Comparison of ENCODE assay signal across 10 mouse cellular contexts in the genomic region with DNA sequence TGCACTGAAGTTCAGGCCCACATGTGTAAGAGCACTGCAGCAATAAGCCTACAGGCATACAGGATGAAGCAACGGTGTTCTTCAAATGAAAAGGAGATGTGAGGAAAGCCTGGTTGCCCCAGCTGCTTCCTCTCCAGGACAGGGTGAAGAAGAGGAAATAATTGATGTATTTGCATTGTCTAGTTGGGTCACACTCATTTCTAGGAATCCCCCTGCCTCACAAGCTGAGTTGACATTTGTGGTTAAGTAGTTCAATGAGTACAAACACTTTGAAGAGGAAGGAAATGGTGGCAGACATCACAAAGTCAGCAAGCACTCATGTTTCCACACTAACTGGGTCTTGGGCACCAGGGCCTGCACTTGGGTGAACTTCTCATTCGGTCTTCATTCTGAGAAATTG.
A peak's percentile ranks its signal among the peaks of the same experiment; 100 is the strongest.
DNase-seq lines count a peak whose midpoint lies in the region; ATAC-seq and TF ChIP-seq lines count a peak whose summit lies in the region.
"Had no signal": no experiment of that assay in that cellular context is flagged by ENCODE, and none has a peak within 500 bp of the region (broad histone marks: within the 10 kb centered on the region; RNA-seq: fewer than 3 reads in every experiment).

No protein-coding gene starts in this region.

- no peak overlapping the region for H3K4me3 ChIP-seq in embryonic facial prominence, embryonic 14.5 days (ENCODE audit: low read depth, low read length)
- H3K4me3 ChIP-seq in embryonic facial prominence, embryonic 10.5 days: no peak overlapping the region
- H3K4me3 ChIP-seq in liver, postnatal 0 days (ENCODE audit: low read depth, low read length): no peak overlapping the region
- no peak overlapping the region for H3K4me3 ChIP-seq in forebrain, embryonic 16.5 days (replicated peaks; ENCODE audit: low read length)
- H3K4me3 ChIP-seq: embryonic facial prominence, embryonic 15.5 days; neural tube, embryonic 15.5 days had no signal

- H3K27ac ChIP-seq in embryonic facial prominence, embryonic 14.5 days (replicated peaks; ENCODE audit: low read depth, low read length): no peak overlapping the region
- H3K27ac ChIP-seq in embryonic facial prominence, embryonic 10.5 days (replicated peaks): no peak overlapping the region
- H3K27ac ChIP-seq in liver, postnatal 0 days (ENCODE audit: low read depth): no peak overlapping the region
- no peak overlapping the region for H3K27ac ChIP-seq in forebrain, embryonic 16.5 days (ENCODE audit: low read length)
- H3K27ac ChIP-seq: embryonic facial prominence, embryonic 15.5 days; neural tube, embryonic 15.5 days had no signal

- ATAC-seq in embryonic facial prominence, embryonic 14.5 days (ENCODE audit: low read depth): no peak
- ATAC-seq in CD4-positive, CD25-positive, alpha-beta regulatory T cell, adult 4 months: peak; percentile 93
- ATAC-seq in liver, postnatal 0 days: peak; percentile 83
- ATAC-seq in forebrain, embryonic 16.5 days: no peak

- no peak for TF ChIP-seq CTCF in liver, postnatal 0 days (IDR thresholded peaks at IDR 0.05; ENCODE audit: low read depth)

- no peak overlapping the region for H3K4me2 ChIP-seq in embryonic facial prominence, embryonic 14.5 days (ENCODE audit: low read depth, low read length)
- no peak overlapping the region for H3K4me2 ChIP-seq in liver, postnatal 0 days (ENCODE audit: low read depth, low read length)
- H3K4me2 ChIP-seq in forebrain, embryonic 16.5 days (ENCODE audit: low read length): no peak overlapping the region
- H3K4me2 ChIP-seq: embryonic facial prominence, embryonic 15.5 days; neural tube, embryonic 15.5 days had no signal

- TF ChIP-seq EP300 in liver, postnatal 0 days (IDR thresholded peaks at IDR 0.05; ENCODE audit: low read depth): peak; percentile 69; the same call in 1 of the 2 replicates

- H3K27me3 ChIP-seq in embryonic facial prominence, embryonic 14.5 days (replicated peaks; ENCODE audit: control insufficient read depth, insufficient read depth, low read length): no peaks in the 10 kb centered on the region
- no peaks in the 10 kb centered on the region for H3K27me3 ChIP-seq in embryonic facial prominence, embryonic 10.5 days (replicated peaks; ENCODE audit: low read depth, poor library complexity, severe bottlenecking)
- no peaks in the 10 kb centered on the region for H3K27me3 ChIP-seq in liver, postnatal 0 days (ENCODE audit: insufficient read depth, low read length)
- H3K27me3 ChIP-seq in forebrain, embryonic 16.5 days (replicated peaks; ENCODE audit: control insufficient read depth, insufficient read depth, low read length): no peaks in the 10 kb centered on the region
- H3K27me3 ChIP-seq: embryonic facial prominence, embryonic 15.5 days; neural tube, embryonic 15.5 days had no signal

- H3K36me3 ChIP-seq in embryonic facial prominence, embryonic 14.5 days (ENCODE audit: control insufficient read depth, insufficient read depth, low read length): no peaks in the 10 kb centered on the region
- H3K36me3 ChIP-seq in embryonic facial prominence, embryonic 10.5 days (replicated peaks): no peaks in the 10 kb centered on the region
- no peaks in the 10 kb centered on the region for H3K36me3 ChIP-seq in liver, postnatal 0 days (replicated peaks; ENCODE audit: insufficient read depth, low read length)
- no peaks in the 10 kb centered on the region for H3K36me3 ChIP-seq in forebrain, embryonic 16.5 days (ENCODE audit: control insufficient read depth, insufficient read depth)
- H3K36me3 ChIP-seq: embryonic facial prominence, embryonic 15.5 days; neural tube, embryonic 15.5 days had no signal

- 69% methylated on average over 2 of the region's 2 CpGs for WGBS in embryonic facial prominence, embryonic 14.5 days
- WGBS in embryonic facial prominence, embryonic 10.5 days: 84% methylated on average over 2 of the region's 2 CpGs
- 26% methylated on average over 2 of the region's 2 CpGs for whole genome bisulfite sequencing in liver, postnatal 0 days (ENCODE audit: insufficient replicate concordance)
- 86% methylated on average over 2 of the region's 2 CpGs for WGBS in forebrain, embryonic 16.5 days

- peak; percentile 8 for DNase-seq in embryonic facial prominence, embryonic 14.5 days (ENCODE audit: low spot score)
- DNase-seq in embryonic facial prominence, embryonic 10.5 days (ENCODE audit: low spot score): no peak
- peak; percentile 58 for DNase-seq in liver, postnatal 0 days
- peak; percentile 8 to 24 for DNase-seq in spleen, adult 18-20 months
- DNase-seq in cerebellum, postnatal 25 days: no peak
- no peak for DNase-seq in cerebellum, adult 18-20 months

- no peaks in the 10 kb centered on the region for H3K4me1 ChIP-seq in embryonic facial prominence, embryonic 14.5 days (ENCODE audit: control insufficient read depth, insufficient read depth, low read length)
- no peaks in the 10 kb centered on the region for H3K4me1 ChIP-seq in embryonic facial prominence, embryonic 10.5 days
- no peaks in the 10 kb centered on the region for H3K4me1 ChIP-seq in liver, postnatal 0 days (ENCODE audit: insufficient read depth)
- H3K4me1 ChIP-seq in forebrain, embryonic 16.5 days (replicated peaks; ENCODE audit: control insufficient read depth, insufficient read depth, low read length): no peaks in the 10 kb centered on the region
- H3K4me1 ChIP-seq: embryonic facial prominence, embryonic 15.5 days; neural tube, embryonic 15.5 days had no signal

- H3K9ac ChIP-seq in embryonic facial prominence, embryonic 14.5 days (ENCODE audit: low read depth, low read length): no peak overlapping the region
- no peak overlapping the region for H3K9ac ChIP-seq in liver, postnatal 0 days (replicated peaks)
- no peak overlapping the region for H3K9ac ChIP-seq in forebrain, embryonic 16.5 days (replicated peaks; ENCODE audit: low read depth, low read length)
- H3K9ac ChIP-seq: embryonic facial prominence, embryonic 15.5 days; neural tube, embryonic 15.5 days had no signal

- no peaks in the 10 kb centered on the region for H3K9me3 ChIP-seq in embryonic facial prominence, embryonic 14.5 days (ENCODE audit: control insufficient read depth, low read length)
- H3K9me3 ChIP-seq in embryonic facial prominence, embryonic 10.5 days: no peaks in the 10 kb centered on the region
- H3K9me3 ChIP-seq in liver, postnatal 0 days (ENCODE audit: low read length): no peaks in the 10 kb centered on the region
- H3K9me3 ChIP-seq in forebrain, embryonic 16.5 days (ENCODE audit: control insufficient read depth, low read length): no peaks in the 10 kb centered on the region
- H3K9me3 ChIP-seq: embryonic facial prominence, embryonic 15.5 days; neural tube, embryonic 15.5 days had no signal

Comparison
In these comparisons a context has a peak if more than half of its experiments do, and no peak if none do; other contexts are left out.
1. DNase-seq: peak in embryonic facial prominence, embryonic 14.5 days (single experiment), liver, postnatal 0 days (single experiment) and spleen, adult 18-20 months (2 of 2); none in embryonic facial prominence, embryonic 10.5 days (single experiment), cerebellum, postnatal 25 days (0 of 2) and cerebellum, adult 18-20 months (0 of 2).
2. ATAC-seq: peak in CD4-positive, CD25-positive, alpha-beta regulatory T cell, adult 4 months (single experiment) and liver, postnatal 0 days (single experiment); none in embryonic facial prominence, embryonic 14.5 days (single experiment) and forebrain, embryonic 16.5 days (single experiment).